Mouse (Mus musculus) CD4-positive, CD25-positive, alpha-beta regulatory T cell, adult 2 months (primary cell): ENCODE results near the gene Exoc4.

Source experiments
- DNase-seq: peaks from one replicate; pipeline ENCODE4 v3.0.0-alpha.2; 2012; ENCODE audit warnings: low read depth, low spot score

Exoc4 gene

DNA sequence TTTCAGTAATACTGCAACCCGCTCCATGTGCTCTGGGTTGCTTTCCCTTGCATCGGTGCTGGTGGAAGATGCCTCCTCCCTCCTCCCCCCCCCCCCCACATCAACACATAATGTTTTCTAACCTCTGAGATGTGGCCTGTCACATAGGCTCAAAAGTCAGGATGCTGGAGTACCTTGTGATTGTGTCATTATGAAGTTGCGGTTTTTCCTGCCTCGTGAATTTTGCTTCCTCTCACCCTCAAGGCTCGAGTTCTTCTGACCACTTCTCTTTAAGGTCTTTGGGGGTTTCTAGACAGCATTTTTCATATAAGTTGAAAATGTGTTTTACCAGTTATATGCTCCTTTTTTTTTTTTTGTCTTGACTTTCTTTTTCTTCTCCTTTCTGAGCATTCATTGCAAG, 507.1 kb downstream of the Exoc4 start:
- DNase-seq = no peak

DNA sequence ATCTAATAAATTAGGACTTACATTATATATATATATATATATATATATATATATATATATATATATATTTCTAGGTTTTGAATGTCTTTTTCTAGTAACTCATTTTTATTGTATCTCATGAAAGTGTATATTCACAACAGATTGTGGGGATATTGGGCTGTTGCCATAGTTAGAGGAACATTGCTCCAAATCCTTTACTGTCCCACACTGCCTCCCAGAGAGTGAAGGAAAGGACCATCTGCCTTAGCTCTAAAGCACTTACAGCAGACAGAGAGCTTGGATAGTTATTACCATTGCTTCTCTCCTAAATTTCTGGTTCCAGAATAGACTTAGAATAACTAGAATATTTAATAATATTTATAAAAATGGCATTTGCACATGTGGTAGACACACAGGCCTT, 512.7 kb downstream of the Exoc4 start:
- no peak for DNase-seq

DNA sequence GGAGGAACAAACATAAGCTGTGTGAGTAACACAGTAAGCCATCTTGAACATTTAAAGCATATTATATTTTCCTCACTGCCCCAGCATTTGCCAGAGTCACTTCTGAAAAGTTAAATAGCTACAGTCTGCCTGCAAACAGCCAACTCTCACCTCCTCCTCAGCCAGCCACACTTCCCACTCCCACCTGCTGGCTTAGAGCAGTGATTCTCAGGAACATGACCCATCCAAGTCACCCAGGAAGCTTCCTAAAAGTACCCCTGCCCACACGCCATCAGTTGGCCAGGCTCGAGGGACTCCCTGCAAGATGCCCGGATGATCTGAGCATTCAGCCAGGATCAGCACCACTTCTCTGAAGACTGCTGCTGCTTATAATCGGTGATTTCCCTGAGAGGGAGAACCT, 514.4 kb downstream of the Exoc4 start:
- DNase-seq = no peak

DNA sequence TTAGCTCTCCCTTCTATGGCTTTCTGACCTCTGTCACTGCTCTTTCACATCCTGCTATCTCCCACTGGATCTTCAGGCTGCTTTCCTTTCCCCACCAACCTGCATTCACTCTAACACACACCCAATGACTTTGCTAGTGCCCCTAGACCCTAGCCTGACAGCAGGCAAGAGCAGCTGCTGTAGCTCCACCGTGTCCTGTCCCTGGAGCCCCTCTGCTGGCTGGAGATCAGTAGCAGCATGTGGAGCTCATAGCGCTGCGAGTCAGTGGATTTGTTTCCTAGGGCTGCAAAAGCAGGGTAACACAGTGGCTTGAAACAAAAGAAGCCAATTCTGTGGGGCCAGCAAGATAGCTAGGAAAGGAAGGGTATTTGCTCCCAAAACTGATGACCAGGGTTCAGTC, 515.1 kb downstream of the Exoc4 start:
- DNase-seq = no peak

DNA sequence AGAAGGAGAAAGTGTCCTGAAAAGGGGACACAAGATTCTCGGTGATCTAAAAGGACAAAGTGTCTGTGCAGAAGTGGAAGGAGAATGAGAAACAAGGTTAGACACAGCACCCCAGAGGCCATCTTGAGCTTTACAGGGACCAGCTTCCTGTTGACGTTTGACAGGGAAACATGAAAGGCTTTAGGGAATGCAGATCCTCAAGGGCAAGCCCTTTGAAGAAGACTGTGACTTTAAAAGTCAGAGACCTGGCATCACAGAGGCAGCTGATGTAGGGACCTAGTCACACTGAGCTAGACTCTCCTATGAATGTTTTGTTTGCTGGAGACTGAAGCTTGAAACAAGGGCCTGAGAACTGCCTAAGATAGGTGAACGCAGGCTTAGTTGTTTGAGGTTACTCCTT, 520.4 kb downstream of the Exoc4 start:
- no peak for DNase-seq

DNA sequence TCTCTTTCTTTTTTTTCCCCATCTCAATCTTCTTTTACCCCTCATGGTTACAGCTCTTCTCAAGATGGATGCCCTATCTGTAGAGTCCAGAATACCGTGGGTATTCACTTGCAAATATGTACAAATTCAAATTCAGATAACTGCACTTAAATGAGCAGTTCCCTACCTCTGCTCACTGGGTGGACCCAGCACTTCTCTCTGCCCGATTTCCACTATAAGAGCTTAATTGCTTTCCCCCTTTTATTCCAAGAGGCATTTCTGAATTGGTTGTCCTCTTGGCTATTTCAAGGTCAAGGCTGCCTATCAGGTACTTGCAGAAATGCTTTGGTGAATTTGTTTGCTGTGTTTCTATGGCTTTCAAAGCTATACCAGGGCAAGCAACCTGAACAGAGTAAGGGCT, 521.1 kb downstream of the Exoc4 start:
- DNase-seq = no peak

DNA sequence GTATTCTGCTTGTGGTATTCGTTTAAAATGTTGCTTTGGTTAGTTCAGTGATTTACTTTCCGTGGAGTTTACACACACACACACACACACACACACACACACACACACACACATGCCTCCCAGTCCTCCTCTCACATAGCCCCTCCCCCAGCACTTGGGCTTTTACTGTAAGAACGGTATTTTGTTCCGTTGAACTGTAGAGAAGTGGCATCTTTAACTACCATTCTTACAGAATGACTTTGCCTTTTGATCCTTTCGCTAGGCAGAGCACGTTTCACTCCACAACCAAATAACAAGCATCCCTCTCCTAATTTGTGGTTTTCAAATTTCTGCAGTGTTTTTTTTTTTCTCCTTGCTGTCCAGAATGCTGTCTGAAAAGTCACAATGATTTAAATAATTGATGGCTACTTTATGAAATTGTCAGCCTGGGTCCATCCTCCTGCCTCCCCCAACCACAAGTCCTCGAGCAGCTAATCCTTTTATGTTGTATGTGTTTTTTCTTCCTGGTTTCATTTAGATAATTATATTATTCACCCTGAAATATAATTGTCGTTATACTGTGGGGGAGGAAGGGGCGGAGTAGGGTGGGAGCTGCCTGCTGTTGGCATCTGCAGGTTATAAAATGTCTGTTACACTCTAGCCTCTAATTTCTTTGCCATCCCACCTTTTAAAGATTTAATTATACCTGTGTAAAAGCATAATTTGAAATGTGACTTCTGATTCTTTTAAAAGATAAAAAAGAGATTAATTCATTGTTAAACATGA, 523.8 kb downstream of the Exoc4 start:
- peak; percentile 12 for DNase-seq

DNA sequence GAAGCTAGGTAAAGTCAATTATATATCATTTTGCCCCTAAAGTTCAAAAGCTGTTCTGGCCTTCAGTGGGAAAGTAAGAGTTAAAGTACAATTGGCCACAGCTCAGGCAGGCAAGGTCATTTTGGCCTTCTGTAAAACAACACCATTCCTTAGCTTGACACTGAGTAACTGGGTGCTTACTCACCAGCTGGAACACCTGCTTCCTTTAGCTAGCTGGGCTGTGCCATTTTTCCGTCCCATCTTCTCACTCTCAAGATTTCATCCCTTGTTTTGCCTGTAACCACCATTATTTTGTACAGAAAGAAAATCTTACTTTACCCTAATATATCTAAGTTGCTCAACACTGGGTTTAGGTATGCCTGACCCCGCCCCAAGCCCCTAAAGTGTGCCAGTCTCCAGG, 543.7 kb downstream of the Exoc4 start:
- no peak for DNase-seq

DNA sequence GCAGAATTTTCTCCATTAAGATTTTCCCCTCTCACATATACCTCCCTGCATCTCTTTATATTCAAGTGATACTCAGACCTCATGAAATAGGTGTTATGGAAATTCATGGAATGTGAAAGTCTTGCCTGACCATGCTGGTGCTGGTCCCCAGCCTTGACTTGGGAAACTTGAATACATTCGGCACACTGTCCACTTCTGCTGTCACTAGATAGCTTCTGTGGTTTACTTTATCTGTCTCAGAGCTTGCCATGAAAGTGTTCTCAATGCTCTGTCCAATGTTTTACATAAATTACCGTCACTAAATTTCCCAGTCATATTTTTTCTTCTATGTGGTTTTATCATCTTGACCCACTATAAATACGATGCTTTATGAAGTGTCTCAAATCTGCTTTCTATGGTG, 552.4 kb downstream of the Exoc4 start:
- DNase-seq = no peak

DNA sequence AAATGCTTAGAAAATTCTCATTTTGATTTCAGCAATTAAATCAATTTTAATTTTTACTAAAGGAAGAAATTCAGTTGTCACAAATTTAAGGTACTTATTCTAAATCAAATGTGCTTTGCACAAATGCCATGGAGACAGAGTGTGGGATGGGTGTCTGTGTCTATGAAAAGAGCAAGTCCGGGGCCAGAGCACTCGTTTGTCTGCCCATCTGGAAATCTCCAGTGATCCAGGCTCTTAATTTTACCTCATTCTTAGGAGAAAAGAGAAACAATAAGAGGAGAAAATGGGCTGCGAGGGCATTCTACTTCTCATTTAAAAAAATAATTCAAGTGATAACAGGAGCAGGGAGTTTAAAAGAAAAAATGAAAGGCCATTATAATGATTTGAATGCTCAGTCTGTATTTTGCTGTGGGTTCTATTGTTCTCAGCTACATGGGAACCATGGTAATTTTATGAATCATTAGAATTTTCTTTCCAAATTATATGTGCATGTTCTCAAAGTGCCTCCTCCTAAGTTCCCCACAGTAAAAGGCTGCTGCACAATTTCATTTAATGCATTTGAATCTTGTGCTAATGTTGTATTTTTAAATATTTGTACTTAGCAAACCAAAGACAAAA, 554.7 kb downstream of the Exoc4 start:
- DNase-seq = no peak

DNA sequence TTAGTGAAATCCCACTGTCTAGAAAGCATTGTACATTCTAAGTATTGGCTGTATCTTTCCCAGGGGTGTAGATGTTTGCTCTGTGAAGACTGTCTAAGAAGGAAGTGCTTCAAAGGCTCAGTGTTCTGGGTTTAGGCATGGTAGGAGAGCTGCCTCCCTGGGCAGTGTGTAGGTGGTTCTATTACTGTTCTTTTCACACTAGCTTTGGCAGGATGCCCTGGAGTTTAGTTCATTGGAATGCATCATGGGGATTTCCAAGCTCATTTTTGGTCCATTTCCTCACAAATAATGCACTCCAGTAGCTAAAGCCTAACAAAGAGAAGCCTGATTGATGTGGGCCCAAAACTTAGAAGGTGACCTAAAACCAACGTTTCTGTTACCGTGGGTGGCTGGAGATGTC, 555.9 kb downstream of the Exoc4 start:
- peak; percentile 15 for DNase-seq

DNA sequence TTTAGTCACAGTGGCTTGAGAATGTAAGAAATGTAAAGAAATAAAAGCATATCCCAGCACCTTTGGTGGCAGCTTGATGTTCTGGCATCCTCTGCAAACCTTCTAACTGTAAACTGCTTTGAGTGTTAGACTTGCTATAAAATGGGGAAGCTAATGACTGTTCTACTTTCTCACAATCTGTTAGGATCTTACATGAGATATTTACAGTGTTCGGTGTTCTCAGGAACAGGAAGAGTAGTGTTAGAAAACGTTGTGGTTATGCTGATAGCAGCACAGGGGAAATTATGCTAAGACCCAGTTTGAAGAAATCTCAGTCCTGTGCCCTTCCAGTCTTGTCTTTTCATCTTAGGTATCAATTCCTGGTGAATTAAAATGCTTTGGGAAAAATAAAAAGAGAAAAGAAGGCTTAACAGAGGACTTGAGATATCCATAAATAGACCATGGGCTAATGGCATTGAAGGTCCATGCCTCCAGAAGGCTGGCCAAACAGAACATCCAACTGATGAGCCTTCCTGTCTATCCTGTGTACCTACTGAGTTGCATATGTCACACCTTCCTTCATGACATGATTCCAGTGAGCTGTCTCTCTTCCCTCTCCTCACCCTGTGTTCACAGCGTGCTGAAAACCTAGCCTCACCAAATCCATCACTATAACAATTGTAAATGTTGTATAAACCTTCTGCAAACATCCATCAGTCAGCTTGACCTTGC, 557.3 kb downstream of the Exoc4 start:
- DNase-seq = no peak

DNA sequence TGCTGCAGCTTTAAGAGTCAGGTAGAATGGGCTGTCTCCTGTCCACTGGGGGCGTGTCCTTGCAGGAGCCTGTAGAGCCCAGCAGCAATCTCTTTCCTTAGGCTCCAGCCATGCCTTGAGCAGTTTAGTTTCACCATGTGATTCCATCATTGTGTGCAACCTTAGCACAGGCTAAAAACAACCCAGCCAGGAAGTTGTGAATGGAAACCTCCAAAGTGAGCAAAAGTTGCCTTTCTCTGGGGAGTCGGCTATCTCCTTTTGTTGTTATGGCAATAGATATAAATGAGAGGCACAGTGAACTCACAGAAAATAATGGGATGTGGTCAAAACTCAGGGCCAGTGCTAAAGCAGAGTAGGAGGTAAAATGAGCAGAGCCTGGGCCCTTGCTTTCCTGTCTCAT, 565.5 kb downstream of the Exoc4 start:
- DNase-seq = no peak

DNA sequence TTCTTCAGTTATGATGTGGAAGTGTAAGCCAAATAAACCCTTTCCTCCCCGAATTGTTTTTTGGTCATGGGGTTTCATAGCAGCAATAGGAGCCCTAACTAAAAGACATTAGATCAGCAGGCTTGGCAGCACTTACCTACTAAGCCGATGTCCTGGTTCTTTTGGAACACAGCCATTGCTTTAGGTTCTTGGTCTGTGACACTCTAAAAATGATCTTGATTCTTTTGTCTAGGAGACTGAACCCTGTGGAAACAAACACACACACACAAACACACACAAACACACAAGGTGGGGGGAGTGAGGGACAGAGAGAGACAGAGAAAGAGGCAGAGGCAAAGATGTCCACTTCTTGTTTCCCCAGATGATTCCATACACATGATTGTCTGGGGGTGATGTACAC, 574.3 kb downstream of the Exoc4 start:
- DNase-seq = no peak

DNA sequence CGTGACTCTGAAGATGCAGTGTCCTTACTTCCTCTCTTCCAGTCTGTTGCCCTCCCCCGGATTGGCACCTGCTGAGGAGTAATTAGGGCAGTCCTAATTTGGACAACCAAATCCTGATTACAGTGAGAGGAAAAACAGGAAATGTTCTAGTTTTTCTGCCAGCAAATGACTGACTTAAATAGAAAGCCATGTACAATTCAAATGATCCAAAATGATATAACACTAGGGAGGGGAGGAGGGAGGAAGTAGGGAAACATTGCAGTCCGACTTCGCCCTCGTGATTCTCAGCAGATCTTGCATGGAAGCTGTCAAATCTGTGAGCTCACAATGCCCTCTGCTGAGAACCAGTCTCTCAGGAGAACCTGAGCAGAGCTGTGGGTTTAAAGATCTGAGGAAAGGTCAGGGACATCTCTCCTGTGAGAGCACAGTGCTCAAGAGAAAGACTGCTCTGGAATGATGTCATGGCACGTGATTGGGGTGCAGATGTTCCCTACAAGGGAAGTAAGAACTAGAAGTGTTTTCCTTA, 575.0 kb downstream of the Exoc4 start:
- no peak for DNase-seq

DNA sequence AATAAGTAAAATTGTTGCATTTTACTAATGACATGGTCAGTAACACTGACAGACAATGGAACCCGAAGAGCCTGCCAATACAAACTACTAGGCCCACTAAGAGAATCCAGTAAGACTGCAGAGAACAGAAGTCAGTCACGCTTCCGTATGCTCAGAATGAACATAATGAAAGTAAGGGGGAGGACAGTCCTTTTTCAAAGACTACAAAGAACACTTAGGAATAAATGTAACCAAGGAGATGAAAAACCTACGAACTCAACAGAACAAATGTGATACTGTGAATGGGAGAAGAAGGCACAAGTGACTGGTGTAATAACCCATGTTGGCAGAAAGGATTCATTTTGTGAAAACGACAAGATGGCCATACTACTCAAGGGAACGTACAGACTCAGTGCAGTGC, 579.6 kb downstream of the Exoc4 start:
- no peak for DNase-seq

DNA sequence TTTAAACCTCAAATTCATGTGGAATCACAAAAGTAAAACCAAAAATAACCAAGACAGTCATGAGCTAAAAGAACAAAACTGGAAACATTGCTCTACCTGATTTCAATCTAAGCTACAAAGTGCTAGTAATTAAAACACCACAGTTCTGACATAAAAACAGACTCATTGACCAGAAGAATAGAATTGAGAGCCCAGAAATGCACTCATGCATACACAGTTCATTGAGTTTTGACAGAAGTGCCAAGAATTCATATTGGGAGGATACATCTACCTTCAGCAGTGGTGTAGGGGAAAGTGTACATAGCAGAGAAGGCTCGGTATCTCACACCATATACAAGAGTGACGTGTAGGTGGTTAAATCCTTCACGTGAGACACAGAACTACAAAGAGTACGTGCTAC, 580.4 kb downstream of the Exoc4 start:
- DNase-seq = no peak

DNA sequence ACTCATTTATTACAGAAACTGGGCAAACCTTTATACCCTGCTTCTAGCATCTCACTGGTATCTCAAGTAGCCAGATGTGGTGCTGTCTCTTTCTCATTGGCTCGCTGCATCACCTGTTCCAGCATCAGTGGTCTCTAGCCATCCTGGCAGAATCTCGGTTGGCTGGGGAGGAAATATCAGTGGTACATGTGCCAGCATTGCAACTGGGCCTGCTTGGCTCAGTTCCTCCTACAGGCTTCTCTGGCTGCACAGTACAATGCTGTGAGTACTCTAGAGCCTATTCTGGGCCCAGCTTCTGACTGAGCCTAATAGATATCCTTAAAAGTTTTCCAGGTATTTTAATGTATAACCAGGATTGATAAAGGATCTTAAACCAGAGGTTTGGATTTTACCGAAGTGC, 582.4 kb downstream of the Exoc4 start:
- no peak for DNase-seq

DNA sequence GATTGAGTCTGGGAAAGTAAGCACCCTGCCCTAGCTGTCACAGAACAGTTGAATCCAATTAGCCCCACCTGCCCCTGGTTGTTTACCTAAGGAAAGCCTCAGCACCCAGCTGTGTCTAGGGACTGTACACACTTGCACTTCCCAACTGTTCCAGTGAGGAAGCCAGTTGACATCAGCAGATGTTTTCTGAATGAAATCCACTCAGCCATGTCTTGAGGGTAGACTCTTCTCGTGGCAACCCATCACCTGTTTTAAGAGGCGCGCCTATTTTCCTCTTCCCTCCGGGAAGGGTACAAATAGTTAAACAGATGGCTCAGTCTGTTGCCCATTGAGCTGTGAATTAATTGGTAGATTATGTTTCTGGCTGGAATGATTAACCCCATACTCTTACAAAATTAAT, 584.1 kb downstream of the Exoc4 start:
- DNase-seq = no peak

DNA sequence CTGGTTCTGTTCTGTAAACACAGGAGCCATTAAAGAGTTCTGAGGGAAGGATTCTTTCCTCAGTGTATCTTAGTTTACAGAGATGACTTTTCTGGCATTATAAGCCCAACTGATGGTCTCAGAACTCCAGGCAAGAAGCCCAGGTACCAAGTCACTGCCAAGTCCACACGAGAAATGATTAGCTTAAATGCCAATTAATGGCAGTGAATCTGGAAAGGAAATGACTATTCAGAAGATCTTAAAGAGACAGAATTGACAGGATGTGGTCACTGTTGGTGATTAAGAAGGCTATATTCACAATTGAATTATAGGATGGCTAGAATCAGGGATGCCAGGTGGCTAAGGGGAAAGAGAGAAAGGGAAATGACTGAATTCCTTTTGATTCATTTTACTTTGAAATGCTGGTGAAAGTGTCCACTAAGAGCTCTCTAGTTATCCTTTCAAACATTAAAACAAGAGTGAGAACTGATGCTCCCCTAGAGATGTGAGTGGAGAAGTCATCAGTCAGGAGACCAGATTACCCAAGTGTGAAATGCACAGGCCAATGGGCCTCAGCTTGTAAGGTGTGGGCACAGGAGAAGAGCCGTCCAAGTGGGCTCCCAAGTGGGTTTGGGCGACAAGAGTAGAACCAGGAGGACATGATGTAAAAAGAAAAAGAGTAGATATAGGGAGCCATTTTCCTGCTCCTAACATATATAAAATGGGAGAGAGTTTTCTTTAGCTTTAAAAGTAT, 587.3 kb downstream of the Exoc4 start:
- no peak for DNase-seq

DNA sequence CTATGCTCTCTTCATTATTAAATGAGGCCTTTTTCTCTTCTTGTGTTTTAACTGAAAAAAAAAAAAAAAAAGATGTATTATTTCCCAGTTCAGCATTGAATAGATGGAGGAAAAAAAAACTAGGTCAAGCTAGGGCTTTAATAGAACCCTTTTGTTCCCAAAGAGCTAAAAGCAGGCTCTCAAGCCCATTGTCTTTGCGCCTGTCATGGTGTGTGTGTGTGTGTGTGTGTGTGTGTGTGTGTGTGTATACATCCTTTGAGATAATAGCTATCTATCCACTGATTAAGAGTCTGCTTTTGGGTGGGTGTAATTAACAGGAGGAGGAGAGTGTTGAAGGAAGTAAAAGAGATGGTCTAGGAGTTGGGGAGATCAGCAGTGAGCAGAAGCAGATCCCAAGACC, 594.0 kb downstream of the Exoc4 start:
- DNase-seq = no peak

DNA sequence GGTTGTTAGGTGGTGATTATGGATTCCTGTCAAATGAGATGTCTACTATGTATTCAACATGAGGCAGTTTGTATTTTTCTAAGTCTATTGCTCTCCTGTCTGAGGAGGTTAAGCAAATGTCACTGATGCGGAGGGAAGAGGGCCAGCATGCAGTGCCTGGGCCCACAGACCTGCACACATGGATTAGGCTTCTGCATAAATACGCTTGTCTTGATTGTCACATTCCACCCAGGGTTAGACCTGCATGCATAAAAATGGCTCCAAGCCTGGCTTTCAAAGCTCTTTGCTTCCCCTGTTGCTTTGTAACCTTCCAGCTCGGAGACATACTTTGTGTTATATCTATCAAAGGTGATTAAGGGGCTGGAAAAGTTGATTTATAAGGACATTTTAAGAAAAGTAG, 610.2 kb downstream of the Exoc4 start:
- no peak for DNase-seq
